In the genomic region with DNA sequence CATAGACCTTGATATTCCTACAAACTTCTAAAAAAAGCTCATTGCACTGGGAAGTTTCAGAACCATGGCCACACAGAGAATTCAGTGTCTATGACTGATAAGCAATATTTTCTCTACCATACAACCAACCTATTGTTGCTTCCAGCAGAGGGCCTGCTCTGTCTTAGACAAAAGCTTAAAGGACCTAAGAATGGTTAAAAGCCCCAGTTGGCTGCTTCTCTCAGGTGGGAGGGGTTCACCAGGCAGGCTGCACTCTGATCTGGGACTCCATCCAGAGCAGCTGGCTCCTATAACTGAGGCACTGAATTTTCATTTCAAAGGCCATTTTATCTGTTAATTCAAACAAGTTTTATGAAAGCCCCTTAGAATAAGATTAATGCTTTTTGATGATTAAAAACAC, we compare ENCODE assay signal across 11 mouse cellular contexts.
DNase-seq lines count a peak whose midpoint lies in the region; ATAC-seq and TF ChIP-seq lines count a peak whose summit lies in the region.
"Had no signal": no experiment of that assay in that cellular context is flagged by ENCODE, and none has a peak within 500 bp of the region (broad histone marks: within the 10 kb centered on the region; RNA-seq: fewer than 3 reads in every experiment).

No protein-coding gene starts in this region.

- H3K27ac ChIP-seq in hindbrain, embryonic 15.5 days (replicated peaks), result no peak overlapping the region
- no peak overlapping the region for H3K27ac ChIP-seq in hindbrain, embryonic 11.5 days (ENCODE audit: low read depth, low read length)
- no peak overlapping the region for H3K27ac ChIP-seq in midbrain, embryonic 14.5 days (replicated peaks; ENCODE audit: low read depth, low read length)
- no peak overlapping the region for H3K27ac ChIP-seq in midbrain, embryonic 16.5 days (ENCODE audit: low read length)
- H3K27ac ChIP-seq in limb, embryonic 14.5 days (replicated peaks; ENCODE audit: low read depth, low read length), result no peak overlapping the region
- H3K27ac ChIP-seq: liver, embryonic 12.5 days had no signal

- no peaks in the 10 kb centered on the region for H3K9me3 ChIP-seq in hindbrain, embryonic 15.5 days
- H3K9me3 ChIP-seq in hindbrain, embryonic 11.5 days (ENCODE audit: control insufficient read depth, low read length), result no peaks in the 10 kb centered on the region
- peaks cover 4% of the 10 kb centered on the region; the same call in 1 of the 2 replicates for H3K9me3 ChIP-seq in midbrain, embryonic 14.5 days (ENCODE audit: control insufficient read depth, low read length)
- H3K9me3 ChIP-seq in midbrain, embryonic 16.5 days (replicated peaks; ENCODE audit: control insufficient read depth, low read length, poor library complexity, severe bottlenecking), result no peaks in the 10 kb centered on the region
- no peaks in the 10 kb centered on the region for H3K9me3 ChIP-seq in limb, embryonic 14.5 days (ENCODE audit: control insufficient read depth, low read length)
- H3K9me3 ChIP-seq: liver, embryonic 12.5 days had no signal

- 0 out of 2 replicates have a peak, but pooled peaks have one; percentile 45 for ATAC-seq in hindbrain, embryonic 15.5 days (ENCODE audit: low FRiP score, low read depth)
- ATAC-seq in hindbrain, embryonic 11.5 days (ENCODE audit: low FRiP score), result no peak
- no peak for ATAC-seq in midbrain, embryonic 14.5 days (ENCODE audit: low FRiP score, low TSS enrichment)
- no peak for ATAC-seq in midbrain, embryonic 16.5 days
- no peak for ATAC-seq in limb, embryonic 14.5 days (ENCODE audit: low FRiP score, low read depth)
- ATAC-seq: liver, embryonic 12.5 days had no signal

- no peaks in the 10 kb centered on the region for H3K4me1 ChIP-seq in hindbrain, embryonic 15.5 days (replicated peaks)
- H3K4me1 ChIP-seq in hindbrain, embryonic 11.5 days (replicated peaks; ENCODE audit: control insufficient read depth, insufficient read depth, low read length), result no peaks in the 10 kb centered on the region
- no peaks in the 10 kb centered on the region for H3K4me1 ChIP-seq in midbrain, embryonic 14.5 days (ENCODE audit: control insufficient read depth, insufficient read depth, low read length)
- H3K4me1 ChIP-seq in midbrain, embryonic 16.5 days (ENCODE audit: control insufficient read depth, insufficient read depth, low read length), result no peaks in the 10 kb centered on the region
- no peaks in the 10 kb centered on the region for H3K4me1 ChIP-seq in limb, embryonic 14.5 days (ENCODE audit: control insufficient read depth, insufficient read depth, low read length)
- H3K4me1 ChIP-seq: liver, embryonic 12.5 days had no signal

- DNase-seq in adrenal gland, postnatal 10 days, result peak; percentile 27
- no peak for DNase-seq in adrenal gland, postnatal 4 days (ENCODE audit: low spot score in 2 of 2)
- DNase-seq in hindbrain, embryonic 11.5 days (ENCODE audit: low spot score), result no peak
- DNase-seq in midbrain, embryonic 14.5 days, result peak; percentile 15
- peak; percentile 76 for DNase-seq in limb, embryonic 14.5 days (ENCODE audit: low spot score)
- DNase-seq in yolk sac, embryonic 10.5 days (ENCODE audit: low spot score), result no peak
- DNase-seq: cerebellum, adult 9-10 months had no signal

- TF ChIP-seq POLR2A in limb, embryonic 14.5 days (IDR thresholded peaks at IDR 0.05; ENCODE audit: borderline replicate concordance, extremely low read depth, insufficient read depth, insufficient read length), result no peak

- no peaks in the 10 kb centered on the region for H3K27me3 ChIP-seq in hindbrain, embryonic 15.5 days
- H3K27me3 ChIP-seq in hindbrain, embryonic 11.5 days (ENCODE audit: control insufficient read depth, insufficient read depth, low read length), result no peaks in the 10 kb centered on the region
- H3K27me3 ChIP-seq in midbrain, embryonic 14.5 days (ENCODE audit: control insufficient read depth, insufficient read depth, low read length), result no peaks in the 10 kb centered on the region
- no peaks in the 10 kb centered on the region for H3K27me3 ChIP-seq in midbrain, embryonic 16.5 days (ENCODE audit: control insufficient read depth, insufficient read depth, low read depth, low read length)
- H3K27me3 ChIP-seq in limb, embryonic 14.5 days (ENCODE audit: control insufficient read depth, insufficient read depth, low read length), result no peaks in the 10 kb centered on the region
- H3K27me3 ChIP-seq: liver, embryonic 12.5 days had no signal

- no peak overlapping the region for H3K9ac ChIP-seq in hindbrain, embryonic 15.5 days
- no peak overlapping the region for H3K9ac ChIP-seq in hindbrain, embryonic 11.5 days (ENCODE audit: low read depth, low read length)
- no peak overlapping the region for H3K9ac ChIP-seq in midbrain, embryonic 14.5 days (replicated peaks; ENCODE audit: low read length)
- no peak overlapping the region for H3K9ac ChIP-seq in midbrain, embryonic 16.5 days (ENCODE audit: low read depth, low read length)
- no peak overlapping the region for H3K9ac ChIP-seq in limb, embryonic 14.5 days (ENCODE audit: low read depth, low read length, severe bottlenecking)
- H3K9ac ChIP-seq: liver, embryonic 12.5 days had no signal

- H3K36me3 ChIP-seq in hindbrain, embryonic 15.5 days, result no peaks in the 10 kb centered on the region
- H3K36me3 ChIP-seq in hindbrain, embryonic 11.5 days (ENCODE audit: control insufficient read depth, insufficient read depth, low read length), result no peaks in the 10 kb centered on the region
- H3K36me3 ChIP-seq in midbrain, embryonic 14.5 days (ENCODE audit: control insufficient read depth, insufficient read depth, low read length), result no peaks in the 10 kb centered on the region
- H3K36me3 ChIP-seq in midbrain, embryonic 16.5 days (ENCODE audit: control insufficient read depth, insufficient read depth, low read length), result no peaks in the 10 kb centered on the region
- H3K36me3 ChIP-seq in limb, embryonic 14.5 days (ENCODE audit: control insufficient read depth, insufficient read depth, low read length), result no peaks in the 10 kb centered on the region
- H3K36me3 ChIP-seq: liver, embryonic 12.5 days had no signal

- no peak overlapping the region for H3K4me3 ChIP-seq in hindbrain, embryonic 15.5 days
- H3K4me3 ChIP-seq in hindbrain, embryonic 11.5 days (ENCODE audit: low read depth, low read length), result no peak overlapping the region
- no peak overlapping the region for H3K4me3 ChIP-seq in midbrain, embryonic 14.5 days (replicated peaks; ENCODE audit: low read depth, low read length)
- H3K4me3 ChIP-seq in midbrain, embryonic 16.5 days (ENCODE audit: low read depth, low read length), result no peak overlapping the region
- H3K4me3 ChIP-seq in limb, embryonic 14.5 days (replicated peaks; ENCODE audit: low read length), result no peak overlapping the region
- H3K4me3 ChIP-seq: liver, embryonic 12.5 days; myocyte had no signal

- no peak overlapping the region for H3K4me2 ChIP-seq in hindbrain, embryonic 15.5 days
- no peak overlapping the region for H3K4me2 ChIP-seq in hindbrain, embryonic 11.5 days (replicated peaks; ENCODE audit: low read depth, low read length)
- H3K4me2 ChIP-seq in midbrain, embryonic 14.5 days (ENCODE audit: low read length), result no peak overlapping the region
- H3K4me2 ChIP-seq in midbrain, embryonic 16.5 days (ENCODE audit: low read length), result no peak overlapping the region
- H3K4me2 ChIP-seq in limb, embryonic 14.5 days (replicated peaks; ENCODE audit: low read depth, low read length, severe bottlenecking), result no peak overlapping the region
- H3K4me2 ChIP-seq: liver, embryonic 12.5 days had no signal

Comparison
In these comparisons a context has a peak if more than half of its experiments do, and no peak if none do; other contexts are left out.
1. DNase-seq: peak in adrenal gland, postnatal 10 days (single experiment), midbrain, embryonic 14.5 days (single experiment) and limb, embryonic 14.5 days (single experiment); none in adrenal gland, postnatal 4 days (0 of 2), hindbrain, embryonic 11.5 days (single experiment) and yolk sac, embryonic 10.5 days (single experiment).